ENCODE assay signal across 21 mouse cellular contexts in the genomic region with DNA sequence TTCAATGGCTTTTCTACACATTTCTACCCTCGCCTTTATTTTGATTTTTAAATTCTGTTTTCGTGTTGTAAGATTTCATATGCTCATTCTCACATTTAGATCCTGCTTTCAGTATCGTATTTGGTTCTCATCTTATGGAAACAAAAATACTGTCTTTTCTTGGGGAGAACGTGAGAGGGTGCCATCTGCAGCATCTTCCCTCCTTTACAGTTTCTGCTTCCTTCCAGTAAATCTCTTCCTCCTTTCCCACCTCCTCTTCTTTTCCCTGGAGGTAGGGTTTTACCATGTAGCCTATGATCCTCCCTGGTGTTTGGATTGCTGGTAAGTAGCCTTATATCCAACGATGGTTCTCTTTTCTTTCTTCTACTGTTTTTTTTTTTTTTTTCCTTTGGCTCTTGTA. TPM values are rescaled to one million over a fixed set of nuclear protein-coding genes. Genes with fewer than 3 reads are reported as not detected.
DNase-seq lines count a peak whose midpoint lies in the region; ATAC-seq and TF ChIP-seq lines count a peak whose summit lies in the region.
"Had no signal": no experiment of that assay in that cellular context is flagged by ENCODE, and none has a peak within 500 bp of the region (broad histone marks: within the 10 kb centered on the region; RNA-seq: fewer than 3 reads in every experiment).

No protein-coding gene starts in this region.

- H3K4me1 ChIP-seq in bone marrow, adult 2 months (ENCODE audit: control insufficient read depth, insufficient read depth, low read length): no peaks in the 10 kb centered on the region; the same call in 1 of the 2 replicates
- H3K4me1 ChIP-seq: forebrain, embryonic 10.5 days; forebrain, embryonic 13.5 days; forebrain, embryonic 15.5 days had no signal

- no peak overlapping the region; the same call in 1 of the 2 replicates for H3K27ac ChIP-seq in bone marrow, adult 2 months (ENCODE audit: control insufficient read depth, insufficient read depth, low read depth, low read length, poor library complexity)
- H3K27ac ChIP-seq: embryonic facial prominence, embryonic 13.5 days; embryonic facial prominence, embryonic 15.5 days; forebrain, embryonic 10.5 days; forebrain, embryonic 13.5 days; forebrain, embryonic 15.5 days had no signal

- DNase-seq in frontal cortex, postnatal 36 days (ENCODE audit: low spot score in 2 of 2): no peak
- DNase-seq in brain, adult 2 months (ENCODE audit: low read depth, low spot score): peak; percentile 63
- DNase-seq in urinary bladder, postnatal 4 days (ENCODE audit: low spot score in 2 of 2): no peak
- DNase-seq: adrenal gland, adult 2 months; adrenal gland, postnatal 10 days; adrenal gland, postnatal 25 days; cerebellum, adult 11 months; cerebellum, adult 18-20 months; cerebellum, adult 8-10 months; cerebellum, adult 9-11 months; cerebellum, postnatal 14 days; cerebellum, postnatal 36 days; embryo, embryonic 11 days had no signal

- peak overlapping the region; percentile 64 for H3K4me3 ChIP-seq in bone marrow, adult 2 months (replicated peaks; ENCODE audit: control insufficient read depth, low read depth, low read length)
- H3K4me3 ChIP-seq: embryonic facial prominence, embryonic 13.5 days; embryonic facial prominence, embryonic 15.5 days; erythroblast, embryonic 14.5 days; forebrain, embryonic 10.5 days; forebrain, embryonic 13.5 days; forebrain, embryonic 15.5 days had no signal

- TF ChIP-seq CTCF in bone marrow, adult 2 months (IDR thresholded peaks at IDR 0.05; ENCODE audit: control insufficient read depth, insufficient read depth, low read length): no peak

- no peak for TF ChIP-seq POLR2A in bone marrow, adult 2 months (IDR thresholded peaks at IDR 0.05; ENCODE audit: borderline replicate concordance, control insufficient read depth, low read depth, low read length)

- peak; percentile 85 for ATAC-seq in frontal cortex, adult (ENCODE audit: low TSS enrichment)
- ATAC-seq: forebrain, embryonic 13.5 days; forebrain, embryonic 15.5 days had no signal

- WGBS in bone marrow, adult 2 months: 75% methylated on average over 5 of the region's 5 CpGs

RNA-seq across cellular contexts. Expression of a gene that starts 14.6 kb away (rescaled TPM):
- polyA plus RNA-seq in bone marrow, adult 2 months (2011; ENCODE audit: insufficient read depth, insufficient read length, low replicate concordance, missing spikeins): 212 and 250 TPM in 2 replicates
